Mouse (Mus musculus) layer of hippocampus, adult 9-11 months (tissue): ENCODE measurements at regions not wholly inside any gene's neighbourhood (a gene's known extent, or its start where the extent isn't known, plus 50 kb on each side); places are given as distances from the start of the nearest gene placed in this dataset.

Experiments used
- DNase-seq: peaks from one replicate; pipeline ENCODE4 v3.0.0; 2022

GRCm38 (mm10) chr14:14596057-14596809, 105.8 kb upstream of the Slc4a7 start:
- DNase-seq = no peak

GRCm38 (mm10) chr14:14599586-14599985, 102.5 kb upstream of the Slc4a7 start:
- no peak for DNase-seq

- no peak for DNase-seq
These were observed 102.1 kb upstream of the Slc4a7 start for GRCm38 (mm10) chr14:14599990-14600389.

- no peak for DNase-seq
These were observed 98.6 kb upstream of the Slc4a7 start for GRCm38 (mm10) chr14:14603439-14603838.

- no peak for DNase-seq
These were observed 95.0 kb upstream of the Slc4a7 start for GRCm38 (mm10) chr14:14607074-14607473.

- DNase-seq = no peak
These were observed 89.8 kb upstream of the Slc4a7 start for GRCm38 (mm10) chr14:14612245-14612644.

GRCm38 (mm10) chr14:14620316-14620715, 81.8 kb upstream of the Slc4a7 start:
- DNase-seq = no peak

- DNase-seq = no peak
These were observed 73.4 kb upstream of the Slc4a7 start for GRCm38 (mm10) chr14:14628673-14629072.

GRCm38 (mm10) chr14:14631750-14632149, 70.3 kb upstream of the Slc4a7 start:
- DNase-seq = no peak

GRCm38 (mm10) chr14:14632471-14632870, 69.6 kb upstream of the Slc4a7 start:
- no peak for DNase-seq

GRCm38 (mm10) chr14:14632951-14633931, 68.8 kb upstream of the Slc4a7 start:
- peak; percentile 45 for DNase-seq

- DNase-seq = no peak
These were observed 68.1 kb upstream of the Slc4a7 start for GRCm38 (mm10) chr14:14634021-14634420.

- no peak for DNase-seq
These were observed 62.7 kb upstream of the Slc4a7 start for GRCm38 (mm10) chr14:14639102-14640015.

GRCm38 (mm10) chr14:14640023-14640441, 62.0 kb upstream of the Slc4a7 start:
- peak; percentile 62 for DNase-seq

- no peak for DNase-seq
These were observed 61.5 kb upstream of the Slc4a7 start for GRCm38 (mm10) chr14:14640557-14640956.

GRCm38 (mm10) chr14:14643533-14643932, 58.5 kb upstream of the Slc4a7 start:
- no peak for DNase-seq

- DNase-seq = no peak
These were observed 57.0 kb upstream of the Slc4a7 start for GRCm38 (mm10) chr14:14645084-14645483.
